Mouse (Mus musculus) B cell, adult 2 months (primary cell): Measurements from ENCODE around the gene Slc5a2.
A peak's percentile ranks its signal among the peaks of the same experiment; 100 is the strongest.

ENCODE experiments used
- DNase-seq, 2 experiments: peaks; one replicate each; pipeline ENCODE4 v3.0.0; 2022

Slc5a2 gene

GRCm38 (mm10) chr7:128265411-128265810, at the start of gene Slc5a2:
Slc5a2 (plus strand) TSS chr7:128265657.
- no peak for DNase-seq

- DNase-seq: no peak
These were observed 45.5 kb upstream of the Slc5a2 start for GRCm38 (mm10) chr7:128219952-128220351.

DNA sequence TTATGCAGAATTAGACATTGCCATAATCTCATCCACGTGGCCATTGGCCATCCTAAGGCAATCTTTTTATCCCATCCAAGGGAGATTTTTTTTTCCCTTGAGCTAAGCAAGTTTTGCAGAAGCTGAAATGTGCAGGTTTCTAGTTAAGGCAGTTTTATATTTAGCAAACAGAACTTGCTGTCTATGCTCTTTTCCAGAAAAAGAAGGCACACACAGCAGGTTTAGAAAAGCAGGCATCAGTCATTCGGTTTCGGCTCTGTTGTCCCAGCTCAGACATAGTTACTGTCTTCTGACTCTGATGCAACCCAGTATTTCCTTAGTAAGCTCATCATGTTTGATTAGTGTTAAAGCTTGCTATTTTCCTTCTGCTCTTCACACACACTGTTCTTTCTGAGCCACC, 44.5 kb upstream of the Slc5a2 start:
- DNase-seq: no peak

DNA sequence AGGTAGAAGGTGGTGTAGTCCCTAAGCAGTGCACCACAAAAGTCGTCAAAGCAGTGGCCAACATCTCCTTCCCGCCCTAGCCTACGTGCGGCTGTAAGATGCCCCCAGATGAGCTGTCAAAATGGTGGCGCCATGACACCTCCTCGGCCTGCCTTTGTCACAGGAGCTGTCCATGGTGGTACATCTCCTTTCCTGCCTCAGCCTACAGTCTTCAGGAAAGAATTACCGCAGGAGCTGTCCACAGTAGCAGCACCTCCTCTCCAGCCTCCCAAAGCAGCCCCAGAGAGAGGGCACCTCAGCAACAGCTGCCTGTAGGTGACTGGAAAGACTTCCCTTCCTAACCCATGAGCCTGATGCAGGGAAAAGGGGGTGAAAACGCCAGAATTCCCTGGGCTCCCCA, 33.7 kb upstream of the Slc5a2 start:
- no peak for DNase-seq

DNA sequence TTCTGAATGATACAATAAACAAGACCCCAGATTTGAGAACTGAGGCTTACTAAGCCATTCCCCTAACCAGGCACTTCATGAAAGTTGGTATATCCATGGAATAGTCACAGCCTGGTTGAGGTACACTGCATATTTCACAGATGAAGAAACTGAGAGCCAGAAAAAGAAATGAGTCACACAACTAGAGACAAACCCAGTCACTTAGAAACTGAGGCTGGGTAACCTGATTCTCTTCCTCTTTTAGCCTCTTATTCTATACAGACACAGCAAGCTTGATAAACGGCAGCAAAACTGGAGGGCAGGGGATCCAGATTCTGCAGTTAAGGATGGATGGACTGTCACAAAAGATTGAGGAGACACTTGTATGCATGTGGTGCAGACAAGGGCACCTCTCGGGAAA, 30.7 kb upstream of the Slc5a2 start:
- no peak for DNase-seq

DNA sequence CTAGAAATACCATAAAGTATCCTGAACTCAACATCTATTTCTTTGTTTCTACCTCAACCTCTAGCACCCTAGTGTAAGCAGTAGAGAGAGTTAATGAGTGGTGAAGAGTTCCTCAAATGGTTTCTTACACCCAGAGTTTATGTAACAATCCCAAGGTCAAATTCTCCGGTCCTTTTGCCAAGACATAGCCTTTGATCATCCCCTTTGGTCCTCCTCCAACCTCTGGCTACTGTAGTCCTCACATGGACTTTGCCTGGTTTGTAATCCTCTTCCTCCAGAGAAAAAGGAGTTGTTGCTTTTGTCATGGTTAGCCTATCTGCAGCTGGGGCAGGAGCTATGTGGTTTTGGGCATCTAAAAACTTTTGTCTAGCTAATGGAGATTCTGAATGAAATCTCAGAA, 30.0 kb upstream of the Slc5a2 start:
- DNase-seq: no peak

DNA sequence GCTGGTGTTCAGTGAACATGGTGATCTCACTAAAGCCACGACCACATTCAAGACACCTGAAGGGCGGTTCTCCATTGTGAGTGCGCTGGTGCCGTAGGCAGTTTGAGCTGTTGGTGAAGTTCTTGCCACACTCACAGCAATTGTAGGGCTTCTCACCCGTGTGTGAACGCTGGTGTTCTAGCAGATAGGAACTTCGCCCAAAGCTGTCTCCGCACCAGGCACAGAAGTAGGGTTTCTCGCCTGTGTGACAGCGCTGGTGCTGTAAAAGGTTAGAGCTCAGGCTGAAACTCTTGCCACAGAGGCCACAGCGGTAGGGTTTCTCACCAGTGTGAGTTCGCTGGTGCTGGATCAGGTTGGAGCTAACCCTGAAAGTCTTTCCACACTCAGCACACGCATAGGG, 29.0 kb upstream of the Slc5a2 start:
- DNase-seq: no peak

DNA sequence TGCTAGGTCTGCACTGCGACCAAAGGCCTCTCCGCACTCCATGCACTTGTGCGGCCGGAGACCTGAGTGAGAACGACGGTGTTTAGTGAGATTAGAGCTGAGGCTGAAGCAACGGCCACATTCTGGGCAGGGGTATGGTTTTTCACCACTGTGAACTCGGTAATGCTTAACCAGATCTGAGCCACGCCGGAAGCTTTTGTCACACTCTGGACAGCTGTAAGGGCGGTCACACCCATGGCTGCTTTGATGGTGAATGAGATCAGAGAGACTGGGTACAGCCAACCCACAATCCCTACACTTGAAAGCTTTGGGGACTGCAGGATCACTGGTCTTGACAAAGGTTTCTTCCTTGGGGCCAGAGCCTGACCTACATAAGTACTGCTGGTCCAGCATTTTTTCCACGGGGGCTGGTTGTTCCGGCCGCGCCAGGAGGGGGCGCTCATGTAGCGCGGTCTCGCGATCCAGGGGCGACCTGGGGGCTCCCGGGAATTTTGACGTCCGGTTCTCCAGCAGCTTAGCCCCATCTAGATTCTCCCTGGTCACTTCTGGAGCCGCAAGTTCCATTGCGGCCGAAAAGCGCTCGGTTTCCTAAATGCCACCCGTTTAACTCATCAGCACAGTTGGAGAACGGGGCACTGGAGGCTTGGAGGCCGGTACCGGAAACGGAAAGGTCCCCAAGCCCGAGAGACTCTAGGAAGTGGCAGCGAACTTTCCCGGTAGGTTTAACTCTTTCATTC, 28.4 kb upstream of the Slc5a2 start, which contains the start of gene Armc5:
Armc5 (plus strand) TSS at position 487 of the 737 bp plus-strand sequence.
- DNase-seq: peak; percentile 81 to 82

DNA sequence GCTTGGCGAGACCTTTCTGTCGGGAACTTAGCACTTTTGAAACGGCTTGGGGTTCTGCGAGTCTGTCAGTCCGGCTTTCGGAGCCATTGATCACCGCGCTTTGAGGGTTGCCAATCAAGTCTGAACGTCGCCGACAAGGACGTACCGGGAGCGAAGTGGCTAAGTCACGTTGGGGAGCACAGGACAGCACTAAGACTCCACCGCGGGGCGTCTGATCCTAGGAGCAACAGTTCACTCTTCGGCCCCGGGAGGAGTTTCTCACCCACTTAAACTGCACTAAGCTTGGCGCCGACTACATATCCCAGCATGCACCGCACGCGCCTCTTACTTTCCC, 27.9 kb upstream of the Slc5a2 start:
- no peak for DNase-seq

GRCm38 (mm10) chr7:128237927-128238778, 27.3 kb upstream of the Slc5a2 start, which contains the start of gene 9130023H24Rik:
9130023H24Rik (minus strand) TSS chr7:128238031.
- DNase-seq: peak; percentile 100

GRCm38 (mm10) chr7:128238991-128239390, 26.5 kb upstream of the Slc5a2 start:
- DNase-seq: peak; percentile 62 to 67

DNA sequence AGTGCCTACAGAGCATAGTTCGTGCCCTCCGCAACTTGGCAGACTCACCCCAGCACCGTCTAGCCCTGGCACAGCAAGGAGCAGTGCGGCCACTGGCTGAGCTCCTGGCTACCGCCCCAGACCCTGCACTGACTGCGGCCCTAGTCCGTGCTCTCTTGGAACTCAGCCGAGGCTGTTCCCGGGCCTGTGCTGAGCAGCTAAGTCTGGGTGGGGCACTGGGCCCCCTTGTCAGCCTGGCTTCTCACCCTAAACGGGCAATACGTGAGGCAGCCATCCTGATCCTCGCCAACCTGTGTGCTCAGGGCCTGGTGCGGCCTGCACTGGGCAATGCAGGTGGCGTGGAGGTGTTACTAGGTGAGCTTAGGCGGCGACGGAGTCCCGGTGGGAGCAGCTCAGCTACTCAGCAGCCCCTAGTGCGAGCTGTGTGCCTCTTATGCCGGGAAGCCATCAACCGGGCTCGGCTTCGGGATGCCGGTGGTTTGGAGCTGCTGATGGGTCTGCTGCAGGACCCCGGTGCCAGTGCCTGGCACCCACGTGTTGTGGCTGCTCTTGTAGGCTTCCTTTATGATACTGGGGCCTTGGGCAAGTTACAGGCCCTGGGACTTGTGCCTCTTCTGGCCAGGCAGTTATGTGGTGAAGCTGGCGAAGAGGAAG, 25.2 kb upstream of the Slc5a2 start:
- DNase-seq: no peak

- DNase-seq: no peak
These were observed 23.1 kb upstream of the Slc5a2 start for GRCm38 (mm10) chr7:128242331-128242730.

GRCm38 (mm10) chr7:128243921-128244320, 21.5 kb upstream of the Slc5a2 start:
- DNase-seq: no peak

GRCm38 (mm10) chr7:128244410-128245025, 20.9 kb upstream of the Slc5a2 start:
- no peak for DNase-seq

GRCm38 (mm10) chr7:128245547-128245946, 19.9 kb upstream of the Slc5a2 start:
- no peak for DNase-seq

DNA sequence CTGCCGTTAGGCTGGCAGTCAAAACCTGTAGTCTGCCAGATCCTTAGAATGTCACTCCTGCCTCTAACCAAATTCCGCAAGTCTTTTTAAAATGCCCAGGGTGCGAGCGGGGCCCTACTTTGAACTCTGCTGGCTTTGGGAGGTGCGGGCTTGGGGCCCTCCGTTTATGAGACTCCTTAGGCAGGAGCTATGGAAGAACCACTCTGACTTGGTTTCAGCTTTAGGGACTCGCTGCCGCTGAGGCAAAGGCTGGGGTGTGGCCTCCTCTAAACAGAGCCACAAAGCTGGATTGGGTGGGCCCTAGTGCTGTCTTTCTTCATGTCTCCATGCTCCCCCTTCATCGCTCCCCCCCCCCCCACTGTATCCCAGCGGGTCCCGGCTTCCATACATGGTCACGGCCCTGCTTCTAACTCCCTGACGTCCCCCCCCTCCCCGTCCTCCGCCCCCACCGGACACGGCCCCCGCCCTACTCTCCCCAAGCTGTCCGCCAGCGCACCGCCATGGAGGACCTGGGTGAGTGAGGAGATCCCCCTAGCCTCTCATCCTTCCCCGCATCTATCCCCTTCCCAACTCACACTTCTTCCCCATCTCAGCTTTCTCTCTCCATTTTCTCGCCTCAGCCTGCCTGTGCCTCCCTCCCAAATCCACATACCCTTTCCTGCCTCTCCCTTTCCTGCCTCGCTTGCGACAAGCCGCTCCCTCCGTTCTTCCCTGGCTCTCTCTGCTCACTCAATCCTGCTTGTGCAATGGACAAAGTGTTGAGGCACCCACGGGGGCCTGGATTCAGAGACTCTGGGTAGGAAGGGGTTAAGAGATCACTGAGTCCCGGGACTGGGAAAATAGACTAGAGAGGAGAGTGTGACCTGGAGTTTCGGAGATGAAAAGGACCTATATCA, 18.7 kb upstream of the Slc5a2 start, which contains the start of gene Tgfb1i1:
Tgfb1i1 (plus strand) TSS at position 317 of the 896 bp plus-strand sequence.
- DNase-seq: no peak

DNA sequence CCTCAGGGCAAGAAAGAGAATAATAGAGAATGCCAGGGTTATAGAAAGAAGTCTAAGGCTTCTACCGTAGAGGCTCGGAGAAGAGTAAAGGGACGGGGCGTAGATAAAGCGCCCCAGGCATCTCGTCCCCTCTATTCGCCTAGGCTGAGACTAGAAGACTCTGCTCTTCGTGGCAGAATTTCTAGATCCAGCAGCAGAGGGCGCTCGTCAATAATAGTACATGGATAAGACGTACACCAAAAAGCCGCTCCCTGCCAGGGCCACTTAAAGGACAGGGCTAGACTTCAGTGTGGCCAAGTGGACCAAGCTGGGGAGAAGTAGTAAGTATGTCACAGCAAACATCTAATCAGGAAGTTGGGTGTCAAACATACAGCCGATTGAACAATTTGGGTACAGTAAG, 18.0 kb upstream of the Slc5a2 start:
- DNase-seq: peak; percentile 78

GRCm38 (mm10) chr7:128248081-128249042, 17.1 kb upstream of the Slc5a2 start:
- no peak for DNase-seq

DNA sequence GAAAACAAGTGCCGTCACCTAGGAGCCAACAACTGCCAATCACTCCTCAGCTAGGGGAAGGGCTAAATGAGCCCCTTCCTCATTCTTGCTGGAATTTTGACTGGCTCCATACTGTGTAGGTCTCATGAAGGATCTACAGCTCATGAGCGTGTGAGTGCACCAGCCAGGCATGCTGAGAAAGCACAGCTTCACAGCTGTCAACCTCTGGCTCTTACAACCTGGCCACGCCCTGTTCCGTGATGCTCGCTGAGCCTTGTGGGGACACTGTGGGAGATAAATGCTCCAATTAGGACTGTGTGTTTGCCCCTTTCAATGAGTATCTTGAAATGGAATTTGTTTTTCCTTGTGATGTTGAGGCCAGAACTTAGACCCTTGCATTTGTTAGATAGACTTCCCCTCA, 15.5 kb upstream of the Slc5a2 start:
- no peak for DNase-seq

GRCm38 (mm10) chr7:128251946-128252345, 13.5 kb upstream of the Slc5a2 start:
- DNase-seq: no peak
